Mouse (Mus musculus) limb, embryonic 14.5 days (tissue): Measurements from ENCODE around the gene Lsamp. TPM values are rescaled to one million over a fixed set of nuclear protein-coding genes. Genes with fewer than 3 reads are reported as not detected.

Experiments used
- ATAC-seq: fragments of 200-750 bp; cut with Nextera tagmentation; 2 replicates; pipeline ENCODE4 v1.8.0; 2017; ENCODE audit warnings: low read depth, moderate number of reproducible peaks, moderate TSS enrichment; ENCODE audit not compliant: low FRiP score
- DNase-seq: peaks from one replicate; pipeline ENCODE4 v3.0.0-alpha.2; 2015; ENCODE audit warnings: low spot score
- H3K27ac ChIP-seq: fragments of 300-500 bp; sonication (generic); replicated peaks from 2 replicates; pipeline ENCODE4 v1.5.1; 2014; ENCODE audit warnings: low read depth, mild to moderate bottlenecking, low read length, moderate library complexity, mixed read lengths
- H3K27me3 ChIP-seq: fragments of 300-500 bp; sonication (generic); 2 replicates; pipeline ENCODE4 v1.6.1; 2014; ENCODE audit warnings: low read length, mixed read lengths; ENCODE audit not compliant: control insufficient read depth, insufficient read depth
- H3K36me3 ChIP-seq: fragments of 300-500 bp; sonication (generic); 2 replicates; pipeline ENCODE4 v1.6.1; 2014; ENCODE audit warnings: mild to moderate bottlenecking, low read length, moderate library complexity, mixed read lengths; ENCODE audit not compliant: control insufficient read depth, insufficient read depth
- H3K4me1 ChIP-seq: fragments of 300-500 bp; sonication (generic); 2 replicates; pipeline ENCODE4 v1.6.1; 2014; ENCODE audit warnings: antibody characterized with exemption, low read length, mixed read lengths; ENCODE audit not compliant: control insufficient read depth, insufficient read depth
- H3K4me2 ChIP-seq: fragments of 300-500 bp; sonication (generic); replicated peaks from 2 replicates; pipeline ENCODE4 v1.6.1; 2014; ENCODE audit warnings: low read depth, mild to moderate bottlenecking, low read length, moderate library complexity; ENCODE audit not compliant: severe bottlenecking
- H3K4me3 ChIP-seq: fragments of 300-500 bp; sonication (generic); replicated peaks from 2 replicates; pipeline ENCODE4 v1.5.1; 2014; ENCODE audit warnings: low read length
- H3K9ac ChIP-seq: fragments of 300-500 bp; sonication (generic); 2 replicates; pipeline ENCODE4 v1.6.1; 2014; ENCODE audit warnings: mild to moderate bottlenecking, low read depth, low read length, moderate library complexity; ENCODE audit not compliant: severe bottlenecking
- H3K9me3 ChIP-seq: fragments of 300-500 bp; sonication (generic); 2 replicates; pipeline ENCODE4 v1.6.1; 2016; ENCODE audit warnings: low read length; ENCODE audit not compliant: control insufficient read depth
- POLR2A ChIP-seq: fragments of 200-500 bp; IDR thresholded peaks from 2 replicates; pipeline ENCODE4 v1.8.0; 2012; ENCODE audit warnings: inconsistent platforms, mild to moderate bottlenecking, moderate library complexity, borderline replicate concordance; ENCODE audit not compliant: insufficient read depth, insufficient read length; ENCODE audit errors: extremely low read depth
- WGBS: fragments of 180-500 bp; shearing (Covaris S2); extraction: QIAGEN DNeasy Blood & Tissue Kit; methylation state at CpG from one replicate; pipeline ENCODE4 v1.1.7; 2014; 5-methylcytosine and 5-hydroxymethylcytosine counted together
- polyA plus RNA-seq, 2 experiments: library from polyadenylated mRNA; depleted of rRNA in 1 of 2; stranded (reverse) in 1 of 2; unstranded in 1 of 2; fragments of >200 nt; fragmentation: Nextera tagmentation in 1 of 2; extraction: Ambion mirVana in 1 of 2; gene quantifications; 2 replicates each; pipeline versions ENCODE4 v1.2.1 to v1.2.3; 2012 to 2014

Lsamp gene
- polyA plus RNA-seq, 2 experiments, result 5.3 to 11.8 TPM

GRCm38 (mm10) chr16:41510915-41511552 lies 1526.9 kb downstream of the Lsamp start:
- WGBS, result 14% methylated on average over 6 of the region's 6 CpGs
- TF ChIP-seq POLR2A, result no peak
- no peaks in the 10 kb centered on the region for H3K36me3 ChIP-seq
- peak; percentile 5 for DNase-seq
- H3K27ac ChIP-seq, result no peak overlapping the region
- H3K4me3 ChIP-seq, result no peak overlapping the region
- H3K4me2 ChIP-seq, result no peak overlapping the region
- H3K9ac ChIP-seq, result no peak overlapping the region
- H3K4me1 ChIP-seq, result peaks cover 7% of the 10 kb centered on the region; the same call in 1 of the 2 replicates
- no peak for ATAC-seq
- H3K27me3 ChIP-seq, result no peaks in the 10 kb centered on the region
- no peaks in the 10 kb centered on the region for H3K9me3 ChIP-seq

GRCm38 (mm10) chr16:41521566-41521965 lies 1537.4 kb downstream of the Lsamp start:
- Histone ChIP-seq H3K4me2 (no peak overlapping the region), H3K4me3 (no peak overlapping the region), H3K27me3 (no peaks in the 10 kb centered on the region), H3K36me3 (no peaks in the 10 kb centered on the region), H3K9ac (no peak overlapping the region), H3K9me3 (no peaks in the 10 kb centered on the region), H3K4me1 (no peaks in the 10 kb centered on the region), H3K27ac (no peak overlapping the region)
- no peak for DNase-seq
- no peak for TF ChIP-seq POLR2A
- WGBS, result 34% methylated on average over 4 of the region's 4 CpGs
- ATAC-seq, result no peak

GRCm38 (mm10) chr16:41524266-41524665 lies 1540.1 kb downstream of the Lsamp start:
- H3K4me2 ChIP-seq, result no peak overlapping the region

GRCm38 (mm10) chr16:41532661-41533551 lies 1548.7 kb downstream of the Lsamp start:
- Histone ChIP-seq H3K4me2 (peak overlapping the region; percentile 77), H3K4me3 (peak overlapping the region; percentile 62), H3K9ac (peak overlapping the region; percentile 72), H3K36me3 (no peaks in the 10 kb centered on the region), H3K4me1 (peaks cover 4% of the 10 kb centered on the region; the same call in 1 of the 2 replicates), H3K27me3 (no peaks in the 10 kb centered on the region), H3K9me3 (no peaks in the 10 kb centered on the region), H3K27ac (peak overlapping the region; percentile 43; the same call in 1 of the 2 replicates)
- ATAC-seq (peak; percentile 77), DNase-seq (peak; percentile 33)
- no peak for TF ChIP-seq POLR2A
- under 1% methylated on average over 38 of the region's 38 CpGs for WGBS

More at GRCm38 (mm10) chr16:41524266-41524665, 1540.1 kb downstream of the Lsamp start:
- no peak overlapping the region for H3K27ac ChIP-seq
- no peaks in the 10 kb centered on the region for H3K4me1 ChIP-seq
- 76% methylated on average over 10 of the region's 10 CpGs for WGBS
- no peaks in the 10 kb centered on the region for H3K36me3 ChIP-seq
- TF ChIP-seq POLR2A, result no peak
- H3K27me3 ChIP-seq, result no peaks in the 10 kb centered on the region
- H3K4me3 ChIP-seq, result no peak overlapping the region
- H3K9me3 ChIP-seq, result no peaks in the 10 kb centered on the region
- DNase-seq (no peak), ATAC-seq (no peak)
- no peak overlapping the region for H3K9ac ChIP-seq

- WGBS, result 21% methylated on average over 6 of the region's 6 CpGs
- ATAC-seq (no peak), DNase-seq (no peak)
- Histone ChIP-seq H3K9ac (peak overlapping the region; percentile 72; the same call in 1 of the 2 replicates), H3K27me3 (no peaks in the 10 kb centered on the region), H3K4me2 (peak overlapping the region; percentile 77), H3K4me3 (peak overlapping the region; percentile 62), H3K27ac (no peak overlapping the region), H3K4me1 (peaks cover 4% of the 10 kb centered on the region; the same call in 1 of the 2 replicates), H3K9me3 (no peaks in the 10 kb centered on the region), H3K36me3 (no peaks in the 10 kb centered on the region)
- TF ChIP-seq POLR2A, result no peak
Observed at GRCm38 (mm10) chr16:41533686-41534085, 1549.5 kb downstream of the Lsamp start.
